Mouse (Mus musculus) lung, postnatal 0 days (tissue): ENCODE measurements around the gene Jazf1.

ENCODE experiments used
- CTCF ChIP-seq: IDR thresholded peaks from 2 replicates; pipeline ENCODE4 v1.5.1; 2016; ENCODE audit warnings: antibody characterized with exemption, mild to moderate bottlenecking
- EP300 ChIP-seq: IDR thresholded peaks from 2 replicates; pipeline ENCODE4 v1.6.1; 2016; ENCODE audit warnings: antibody characterized with exemption, mild to moderate bottlenecking, control low read depth

GRCm38 (mm10) chr6:52965340-52965739 lies 103.1 kb downstream of the Jazf1 start:
- TF ChIP-seq CTCF (no peak), EP300 (no peak)
